Mouse (Mus musculus): Measurements from ENCODE around the gene Srsf5.
"Not testable (repeated sequence)": the region's sequence is repeated elsewhere in the genome, so short reads cannot be mapped to it uniquely, and the experiment has no call there.

Srsf5 gene

GRCm38 (mm10) chr12:80945334-80945995 lies at the start of gene Srsf5:
Srsf5 (plus strand) TSS chr12:80945504.
- DNase-seq (ENCODE audit: low read depth, low spot score) = peak; percentile 98

- DNase-seq (ENCODE audit: low read depth, low spot score) = no peak
Observed at GRCm38 (mm10) chr12:80909631-80910030, 35.7 kb upstream of the Srsf5 start.

- peak; percentile 77 for DNase-seq (ENCODE audit: low read depth, low spot score)
Observed at GRCm38 (mm10) chr12:80917764-80918163, 27.5 kb upstream of the Srsf5 start.

- DNase-seq (ENCODE audit: low read depth, low spot score) = peak; percentile 82
Observed at GRCm38 (mm10) chr12:80921301-80921700, 24.0 kb upstream of the Srsf5 start.

GRCm38 (mm10) chr12:80922869-80923268 lies 22.4 kb upstream of the Srsf5 start:
- peak; percentile 86 for DNase-seq (ENCODE audit: low read depth, low spot score)

GRCm38 (mm10) chr12:80923602-80924001 lies 21.7 kb upstream of the Srsf5 start:
- no peak for DNase-seq (ENCODE audit: low read depth, low spot score)

- DNase-seq (ENCODE audit: low read depth, low spot score) = peak; percentile 53
Observed at GRCm38 (mm10) chr12:80924205-80924604, 21.1 kb upstream of the Srsf5 start.

- no peak for DNase-seq (ENCODE audit: low read depth, low spot score)
Observed at GRCm38 (mm10) chr12:80925919-80926318, 19.4 kb upstream of the Srsf5 start.

- DNase-seq (ENCODE audit: low read depth, low spot score) = no peak
Observed at GRCm38 (mm10) chr12:80926550-80926949, 18.8 kb upstream of the Srsf5 start.

GRCm38 (mm10) chr12:80927518-80927917 lies 17.8 kb upstream of the Srsf5 start:
- DNase-seq (ENCODE audit: low read depth, low spot score) = no peak

- DNase-seq (ENCODE audit: low read depth, low spot score) = no peak
Observed at GRCm38 (mm10) chr12:80928881-80929280, 16.4 kb upstream of the Srsf5 start.

GRCm38 (mm10) chr12:80930141-80930540 lies 15.2 kb upstream of the Srsf5 start:
- DNase-seq (ENCODE audit: low read depth, low spot score) = no peak

- DNase-seq (ENCODE audit: low read depth, low spot score) = no peak
Observed at GRCm38 (mm10) chr12:80931402-80932140, 13.7 kb upstream of the Srsf5 start.

- DNase-seq (ENCODE audit: low read depth, low spot score) = no peak
Observed at GRCm38 (mm10) chr12:80932865-80933264, 12.4 kb upstream of the Srsf5 start.

- no peak for DNase-seq (ENCODE audit: low read depth, low spot score)
Observed at GRCm38 (mm10) chr12:80936751-80937150, 8.6 kb upstream of the Srsf5 start.

GRCm38 (mm10) chr12:80937331-80938029 lies 7.8 kb upstream of the Srsf5 start:
- no peak for DNase-seq (ENCODE audit: low read depth, low spot score)

- no peak for DNase-seq (ENCODE audit: low read depth, low spot score)
Observed at GRCm38 (mm10) chr12:80938642-80939041, 6.7 kb upstream of the Srsf5 start.

GRCm38 (mm10) chr12:80939165-80939564 lies 6.1 kb upstream of the Srsf5 start:
- DNase-seq (ENCODE audit: low read depth, low spot score) = no peak

- no peak for DNase-seq (ENCODE audit: low read depth, low spot score)
Observed at GRCm38 (mm10) chr12:80941886-80942285, 3.4 kb upstream of the Srsf5 start.

- no peak for DNase-seq (ENCODE audit: low read depth, low spot score)
Observed at GRCm38 (mm10) chr12:80943395-80943794, 1.9 kb upstream of the Srsf5 start.

GRCm38 (mm10) chr12:80944204-80944603 lies 1.1 kb upstream of the Srsf5 start:
- no peak for DNase-seq (ENCODE audit: low read depth, low spot score)

- DNase-seq (ENCODE audit: low read depth, low spot score) = not testable (repeated sequence)
Observed at GRCm38 (mm10) chr12:80944963-80945333, 356 bp upstream of the Srsf5 start.

GRCm38 (mm10) chr12:80945996-80946355 lies 672 bp downstream of the Srsf5 start:
- DNase-seq (ENCODE audit: low read depth, low spot score) = peak; percentile 99
